Mouse (Mus musculus) kidney, embryonic 14.5 days (tissue): Measurements from ENCODE around the gene Ren1. TPM values are rescaled to one million over a fixed set of nuclear protein-coding genes. Genes with fewer than 3 reads are reported as not detected.

ENCODE experiments used
- ATAC-seq: fragments of 200-750 bp; cut with Nextera tagmentation; 2 replicates; pipeline ENCODE4 v1.8.0; 2017; ENCODE audit warnings: moderate number of reproducible peaks, mild to moderate bottlenecking, moderate TSS enrichment, moderate library complexity; ENCODE audit not compliant: low FRiP score, low TSS enrichment
- H3K27ac ChIP-seq: fragments of 300-500 bp; sonication (generic); 2 replicates; pipeline ENCODE4 v1.5.1; 2014; ENCODE audit warnings: low read depth, mild to moderate bottlenecking, low read length, moderate library complexity, mixed read lengths
- H3K27me3 ChIP-seq: fragments of 300-500 bp; sonication (generic); 2 replicates; pipeline ENCODE4 v1.6.1; 2014; ENCODE audit warnings: mild to moderate bottlenecking, low read length; ENCODE audit not compliant: control insufficient read depth, insufficient read depth
- H3K36me3 ChIP-seq: fragments of 300-500 bp; sonication (generic); 2 replicates; pipeline ENCODE4 v1.6.1; 2014; ENCODE audit warnings: low read length, mixed read lengths; ENCODE audit not compliant: control insufficient read depth, insufficient read depth
- H3K4me1 ChIP-seq: fragments of 300-500 bp; sonication (generic); 2 replicates; pipeline ENCODE4 v1.6.1; 2014; ENCODE audit warnings: low read length, mixed read lengths; ENCODE audit not compliant: control insufficient read depth, insufficient read depth
- H3K4me2 ChIP-seq: fragments of 300-500 bp; sonication (generic); replicated peaks from 2 replicates; pipeline ENCODE4 v1.6.1; 2014; ENCODE audit warnings: low read depth, mild to moderate bottlenecking, low read length
- H3K4me3 ChIP-seq: fragments of 300-500 bp; sonication (generic); 2 replicates; pipeline ENCODE4 v1.5.1; 2014; ENCODE audit warnings: mild to moderate bottlenecking, low read length
- H3K9ac ChIP-seq: fragments of 300-500 bp; sonication (generic); 2 replicates; pipeline ENCODE4 v1.6.1; 2014; ENCODE audit warnings: low read depth, mild to moderate bottlenecking, low read length, moderate library complexity
- H3K9me3 ChIP-seq: fragments of 300-500 bp; sonication (generic); 2 replicates; pipeline ENCODE4 v1.6.1; 2016; ENCODE audit warnings: low read length; ENCODE audit not compliant: control insufficient read depth
- WGBS: fragments of 180-500 bp; shearing (Covaris S2); extraction: QIAGEN DNeasy Blood & Tissue Kit; methylation state at CpG from one replicate; pipeline ENCODE4 v1.1.7; 2014; 5-methylcytosine and 5-hydroxymethylcytosine counted together
- polyA plus RNA-seq: library from polyadenylated mRNA; unstranded; fragments of >200 nt; fragmentation: Nextera tagmentation; extraction: Ambion mirVana; gene quantifications from 2 replicates; pipeline ENCODE4 v1.2.1, GENCODE M21; 2014

Ren1 gene
- polyA plus RNA-seq, 1 experiment from 2014 or later = 92.1 TPM

GRCm38 (mm10) chr1:133364890-133365289 lies 14.6 kb downstream of the Ren1 start:
- WGBS = 44% methylated on average over 2 of the region's 2 CpGs

GRCm38 (mm10) chr1:133366951-133367605 lies 16.8 kb downstream of the Ren1 start:
- H3K4me1 ChIP-seq = peaks cover 14% of the 10 kb centered on the region
- no peak overlapping the region for H3K4me3 ChIP-seq
- no peaks in the 10 kb centered on the region for H3K9me3 ChIP-seq
- peaks cover 6% of the 10 kb centered on the region; the same call in 1 of the 2 replicates for H3K27me3 ChIP-seq
- no peaks in the 10 kb centered on the region for H3K36me3 ChIP-seq
- no peak overlapping the region for H3K9ac ChIP-seq
- H3K4me2 ChIP-seq = no peak overlapping the region
- 40% methylated on average over 10 of the region's 10 CpGs for WGBS
- no peak overlapping the region for H3K27ac ChIP-seq
- no peak for ATAC-seq

More at GRCm38 (mm10) chr1:133364890-133365289, 14.6 kb downstream of the Ren1 start:
- Histone ChIP-seq H3K9ac (no peak overlapping the region), H3K27ac (no peak overlapping the region), H3K27me3 (peaks cover 6% of the 10 kb centered on the region; the same call in 1 of the 2 replicates), H3K4me2 (no peak overlapping the region), H3K9me3 (no peaks in the 10 kb centered on the region), H3K4me3 (no peak overlapping the region), H3K4me1 (peaks cover 14% of the 10 kb centered on the region), H3K36me3 (no peaks in the 10 kb centered on the region)
- ATAC-seq = no peak

GRCm38 (mm10) chr1:133367606-133368488 lies 17.5 kb downstream of the Ren1 start:
- H3K36me3 ChIP-seq = no peaks in the 10 kb centered on the region
- no peak overlapping the region; the same call in 1 of the 2 replicates for H3K4me2 ChIP-seq
- peaks cover 14% of the 10 kb centered on the region for H3K4me1 ChIP-seq
- no peak for ATAC-seq
- peaks cover 6% of the 10 kb centered on the region; the same call in 1 of the 2 replicates for H3K27me3 ChIP-seq
- H3K4me3 ChIP-seq = no peak overlapping the region
- no peaks in the 10 kb centered on the region for H3K9me3 ChIP-seq
- H3K27ac ChIP-seq = no peak overlapping the region
- WGBS = 14% methylated on average over 11 of the region's 11 CpGs
- H3K9ac ChIP-seq = no peak overlapping the region

GRCm38 (mm10) chr1:133368644-133369043 lies 18.3 kb downstream of the Ren1 start:
- Histone ChIP-seq H3K4me3 (no peak overlapping the region), H3K4me1 (peaks cover 14% of the 10 kb centered on the region), H3K27me3 (peaks cover 6% of the 10 kb centered on the region; the same call in 1 of the 2 replicates), H3K4me2 (no peak overlapping the region), H3K36me3 (no peaks in the 10 kb centered on the region), H3K9me3 (no peaks in the 10 kb centered on the region), H3K27ac (no peak overlapping the region), H3K9ac (no peak overlapping the region)
- 59% methylated on average over 10 of the region's 10 CpGs for WGBS
- ATAC-seq = no peak

GRCm38 (mm10) chr1:133370352-133370751 lies 20.0 kb downstream of the Ren1 start:
- Histone ChIP-seq H3K4me1 (peaks cover 8% of the 10 kb centered on the region), H3K4me2 (no peak overlapping the region), H3K9me3 (no peaks in the 10 kb centered on the region), H3K36me3 (no peaks in the 10 kb centered on the region), H3K9ac (no peak overlapping the region), H3K27ac (no peak overlapping the region), H3K27me3 (no peaks in the 10 kb centered on the region; the same call in 1 of the 2 replicates), H3K4me3 (no peak overlapping the region)
- no peak for ATAC-seq
- 67% methylated on average over 4 of the region's 4 CpGs for WGBS

GRCm38 (mm10) chr1:133371431-133371830 lies 21.1 kb downstream of the Ren1 start:
- ATAC-seq = no peak

GRCm38 (mm10) chr1:133372113-133372512 lies 21.8 kb downstream of the Ren1 start:
- Histone ChIP-seq H3K4me3 (no peak overlapping the region), H3K4me1 (peaks cover 8% of the 10 kb centered on the region), H3K9ac (no peak overlapping the region), H3K27ac (no peak overlapping the region), H3K4me2 (no peak overlapping the region), H3K9me3 (no peaks in the 10 kb centered on the region), H3K27me3 (no peaks in the 10 kb centered on the region; the same call in 1 of the 2 replicates), H3K36me3 (no peaks in the 10 kb centered on the region)
- ATAC-seq = no peak
- WGBS = 49% methylated on average over 8 of the region's 8 CpGs

More at GRCm38 (mm10) chr1:133371431-133371830, 21.1 kb downstream of the Ren1 start:
- Histone ChIP-seq H3K27ac (no peak overlapping the region), H3K4me3 (no peak overlapping the region), H3K27me3 (no peaks in the 10 kb centered on the region; the same call in 1 of the 2 replicates), H3K4me1 (peaks cover 8% of the 10 kb centered on the region), H3K4me2 (no peak overlapping the region), H3K36me3 (no peaks in the 10 kb centered on the region), H3K9ac (no peak overlapping the region), H3K9me3 (no peaks in the 10 kb centered on the region)
- 85% methylated on average over 6 of the region's 6 CpGs for WGBS

GRCm38 (mm10) chr1:133375696-133376346 lies 25.5 kb downstream of the Ren1 start:
- ATAC-seq = no peak
- H3K4me2 ChIP-seq = no peak overlapping the region
- H3K9me3 ChIP-seq = no peaks in the 10 kb centered on the region
- 53% methylated on average over 10 of the region's 10 CpGs for WGBS
- no peak overlapping the region for H3K27ac ChIP-seq
- no peaks in the 10 kb centered on the region for H3K27me3 ChIP-seq
- H3K9ac ChIP-seq = no peak overlapping the region
- H3K4me1 ChIP-seq = peaks cover 3% of the 10 kb centered on the region; the same call in 1 of the 2 replicates
- H3K36me3 ChIP-seq = no peaks in the 10 kb centered on the region
- H3K4me3 ChIP-seq = no peak overlapping the region
